Mouse (Mus musculus): ENCODE measurements at regions not wholly inside any gene's neighbourhood (a gene's known extent, or its start where the extent isn't known, plus 50 kb on each side); places are given as distances from the start of the nearest gene placed in this dataset.

GRCm38 (mm10) chr12:30647511-30647910, 63.3 kb downstream of the Tmem18 start:
- no peak overlapping the region for H3K9ac ChIP-seq (ENCODE audit: low read depth, low read length)
- no peak for ATAC-seq (ENCODE audit: low read depth)
- no peaks in the 10 kb centered on the region for H3K4me1 ChIP-seq (ENCODE audit: control insufficient read depth, low read depth, low read length)
- no peaks in the 10 kb centered on the region for H3K27me3 ChIP-seq (ENCODE audit: control insufficient read depth, insufficient read depth, low read depth, low read length)
- 44% methylated on average over 3 of the region's 3 CpGs for WGBS (ENCODE audit: insufficient replicate concordance)
- H3K36me3 ChIP-seq (ENCODE audit: control insufficient read depth, insufficient read depth): no peaks in the 10 kb centered on the region
- no peak overlapping the region for H3K27ac ChIP-seq (ENCODE audit: low read length)
- no peak overlapping the region for H3K4me3 ChIP-seq (ENCODE audit: low read depth, low read length)
- H3K9me3 ChIP-seq (replicated peaks; ENCODE audit: control insufficient read depth, low read length): no peaks in the 10 kb centered on the region
- H3K4me2 ChIP-seq (ENCODE audit: low read depth, low read length): no peak overlapping the region

GRCm38 (mm10) chr12:30651506-30651905, 67.3 kb downstream of the Tmem18 start:
- Histone ChIP-seq H3K4me3 (ENCODE audit: low read depth, low read length) (no peak overlapping the region), H3K36me3 (ENCODE audit: control insufficient read depth, insufficient read depth) (no peaks in the 10 kb centered on the region), H3K27me3 (ENCODE audit: control insufficient read depth, insufficient read depth, low read depth, low read length) (no peaks in the 10 kb centered on the region), H3K9ac (ENCODE audit: low read depth, low read length) (no peak overlapping the region), H3K4me2 (ENCODE audit: low read depth, low read length) (no peak overlapping the region), H3K4me1 (ENCODE audit: control insufficient read depth, low read depth, low read length) (no peaks in the 10 kb centered on the region), H3K27ac (ENCODE audit: low read length) (no peak overlapping the region), H3K9me3 (replicated peaks; ENCODE audit: control insufficient read depth, low read length) (no peaks in the 10 kb centered on the region)
- no peak for ATAC-seq (ENCODE audit: low read depth)
- 58% methylated on average over 1 of the region's 1 CpGs for WGBS (ENCODE audit: insufficient replicate concordance)

DNA sequence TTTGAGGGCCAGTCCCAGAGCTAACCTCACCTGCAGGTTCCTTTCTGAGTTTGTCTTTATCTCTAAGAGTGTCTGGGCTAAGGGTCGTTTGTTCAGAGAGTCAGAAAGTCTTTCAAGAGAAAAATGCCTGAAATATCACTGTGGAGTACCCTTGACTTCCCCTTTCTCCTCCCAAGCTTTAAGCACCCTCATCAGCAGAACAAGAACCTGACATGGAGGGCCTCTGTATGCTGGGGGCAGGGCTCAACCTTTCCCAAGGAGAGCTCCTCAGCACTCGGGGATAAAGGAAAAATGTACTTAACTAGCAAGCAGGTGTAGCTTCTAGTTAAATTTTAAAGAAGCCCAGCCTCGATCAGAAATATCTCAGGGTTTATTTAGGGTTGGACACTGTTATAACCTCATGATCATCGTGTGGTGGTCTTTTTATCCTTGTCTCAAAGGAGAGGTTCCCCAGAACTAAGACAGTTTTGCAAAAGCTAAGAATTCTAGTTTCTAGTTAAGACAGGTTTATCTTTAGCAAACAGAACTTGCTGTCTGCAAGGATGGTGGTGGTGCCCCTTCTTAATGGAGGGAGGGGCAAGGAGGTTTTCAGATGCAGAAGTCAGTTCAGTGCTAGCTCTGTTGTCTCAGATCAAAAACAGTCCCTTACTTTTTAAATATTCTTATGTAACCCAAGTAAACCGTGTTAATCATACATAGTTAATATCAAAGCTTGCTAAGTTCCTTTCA, 70.3 kb downstream of the Tmem18 start:
- H3K9ac ChIP-seq (ENCODE audit: low read depth, low read length): no peak overlapping the region
- peak; percentile 51 for ATAC-seq (ENCODE audit: low read depth)
- no peaks in the 10 kb centered on the region for H3K27me3 ChIP-seq (ENCODE audit: control insufficient read depth, insufficient read depth, low read depth, low read length)
- H3K36me3 ChIP-seq (ENCODE audit: control insufficient read depth, insufficient read depth): no peaks in the 10 kb centered on the region
- H3K9me3 ChIP-seq (replicated peaks; ENCODE audit: control insufficient read depth, low read length): no peaks in the 10 kb centered on the region
- 18% methylated on average over 5 of the region's 5 CpGs for WGBS (ENCODE audit: insufficient replicate concordance)
- H3K4me1 ChIP-seq (ENCODE audit: control insufficient read depth, low read depth, low read length): no peaks in the 10 kb centered on the region
- H3K27ac ChIP-seq (ENCODE audit: low read length): peak overlapping the region; percentile 37; the same call in 1 of the 2 replicates
- H3K4me2 ChIP-seq (ENCODE audit: low read depth, low read length): no peak overlapping the region
- H3K4me3 ChIP-seq (ENCODE audit: low read depth, low read length): no peak overlapping the region

DNA sequence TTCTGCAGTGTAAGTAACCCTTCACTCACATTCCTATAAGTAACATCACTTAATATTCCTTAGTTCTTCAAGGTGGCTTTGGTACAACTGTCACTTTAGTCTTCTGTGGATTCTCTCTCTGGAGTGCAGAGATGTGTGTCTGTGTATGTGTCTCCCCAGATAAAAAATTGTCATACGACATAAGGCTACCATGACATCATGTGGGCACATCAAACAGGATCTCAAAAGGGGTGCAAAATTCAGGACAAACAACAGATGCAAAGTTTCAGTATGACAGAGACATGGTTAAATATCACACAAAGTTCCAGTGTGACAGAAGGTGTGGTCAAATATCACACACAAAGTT, 70.8 kb downstream of the Tmem18 start:
- Histone ChIP-seq H3K9me3 (replicated peaks; ENCODE audit: control insufficient read depth, low read length) (no peaks in the 10 kb centered on the region), H3K9ac (ENCODE audit: low read depth, low read length) (no peak overlapping the region), H3K4me1 (ENCODE audit: control insufficient read depth, low read depth, low read length) (no peaks in the 10 kb centered on the region), H3K27me3 (ENCODE audit: control insufficient read depth, insufficient read depth, low read depth, low read length) (no peaks in the 10 kb centered on the region), H3K27ac (ENCODE audit: low read length) (peak overlapping the region; percentile 33; the same call in 1 of the 2 replicates), H3K36me3 (ENCODE audit: control insufficient read depth, insufficient read depth) (no peaks in the 10 kb centered on the region), H3K4me2 (ENCODE audit: low read depth, low read length) (no peak overlapping the region), H3K4me3 (ENCODE audit: low read depth, low read length) (no peak overlapping the region)
- ATAC-seq (ENCODE audit: low read depth): peak; percentile 24; the same call in 1 of the 2 replicates
- WGBS (ENCODE audit: insufficient replicate concordance): 45% methylated on average over 1 of the region's 1 CpGs

- Histone ChIP-seq H3K27me3 (ENCODE audit: control insufficient read depth, insufficient read depth, low read depth, low read length) (no peaks in the 10 kb centered on the region), H3K4me2 (ENCODE audit: low read depth, low read length) (no peak overlapping the region), H3K4me1 (ENCODE audit: control insufficient read depth, low read depth, low read length) (no peaks in the 10 kb centered on the region), H3K9ac (ENCODE audit: low read depth, low read length) (no peak overlapping the region), H3K27ac (ENCODE audit: low read length) (no peak overlapping the region), H3K36me3 (ENCODE audit: control insufficient read depth, insufficient read depth) (no peaks in the 10 kb centered on the region), H3K4me3 (ENCODE audit: low read depth, low read length) (no peak overlapping the region), H3K9me3 (replicated peaks; ENCODE audit: control insufficient read depth, low read length) (no peaks in the 10 kb centered on the region)
- whole genome bisulfite sequencing (ENCODE audit: insufficient replicate concordance): 60% methylated on average over 2 of the region's 2 CpGs
- ATAC-seq (ENCODE audit: low read depth): no peak
Measured at GRCm38 (mm10) chr12:30678826-30679225, 94.6 kb downstream of the Tmem18 start.

DNA sequence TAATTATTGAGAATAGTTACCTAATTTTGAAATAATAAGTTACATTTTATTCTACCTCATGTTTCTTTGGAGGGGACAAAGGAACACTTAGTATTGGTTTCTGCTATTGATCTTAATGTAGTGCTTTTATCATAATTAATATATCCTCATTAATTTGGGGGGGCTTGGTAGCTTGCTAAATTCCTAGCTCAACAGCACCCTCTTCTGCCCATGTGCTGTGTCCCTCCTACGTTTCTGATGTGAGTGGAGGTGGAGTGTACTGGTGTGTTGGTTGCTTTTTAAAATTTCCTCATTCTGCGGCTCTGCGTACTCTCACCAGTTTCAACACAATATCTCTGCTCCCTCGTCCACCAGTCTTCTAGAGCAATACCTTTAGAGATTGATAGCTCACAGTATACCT, 105.8 kb downstream of the Tmem18 start:
- no peak for ATAC-seq (ENCODE audit: low read depth)
- Histone ChIP-seq H3K4me2 (ENCODE audit: low read depth, low read length) (no peak overlapping the region), H3K36me3 (ENCODE audit: control insufficient read depth, insufficient read depth) (no peaks in the 10 kb centered on the region), H3K9ac (ENCODE audit: low read depth, low read length) (no peak overlapping the region), H3K4me1 (ENCODE audit: control insufficient read depth, low read depth, low read length) (no peaks in the 10 kb centered on the region), H3K9me3 (replicated peaks; ENCODE audit: control insufficient read depth, low read length) (no peaks in the 10 kb centered on the region), H3K4me3 (ENCODE audit: low read depth, low read length) (no peak overlapping the region), H3K27me3 (ENCODE audit: control insufficient read depth, insufficient read depth, low read depth, low read length) (no peaks in the 10 kb centered on the region), H3K27ac (ENCODE audit: low read length) (no peak overlapping the region)
- 51% methylated on average over 4 of the region's 4 CpGs for WGBS (ENCODE audit: insufficient replicate concordance)

DNA sequence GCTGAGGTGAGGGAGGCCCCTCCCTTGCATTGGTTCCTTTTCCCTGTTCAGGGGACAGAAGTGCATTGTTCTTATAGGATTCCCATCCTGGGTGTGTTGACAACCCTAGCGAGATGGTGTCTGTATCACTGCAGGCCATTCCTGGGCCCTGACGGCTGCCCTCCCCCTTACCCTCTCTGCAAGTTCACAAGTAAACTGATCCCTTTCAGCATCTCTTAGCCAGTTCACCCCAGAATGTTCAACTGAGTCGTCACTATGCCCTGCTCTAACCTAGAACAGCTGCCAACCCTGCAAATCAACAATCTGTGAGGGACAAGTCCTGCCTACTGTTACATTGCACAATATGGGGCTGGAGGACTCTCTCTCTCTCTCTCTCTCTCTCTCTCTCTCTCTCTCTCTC, 109.3 kb downstream of the Tmem18 start:
- WGBS (ENCODE audit: insufficient replicate concordance): 55% methylated on average over 3 of the region's 3 CpGs
- Histone ChIP-seq H3K4me2 (ENCODE audit: low read depth, low read length) (no peak overlapping the region), H3K4me1 (ENCODE audit: control insufficient read depth, low read depth, low read length) (no peaks in the 10 kb centered on the region), H3K27ac (ENCODE audit: low read length) (no peak overlapping the region), H3K9ac (ENCODE audit: low read depth, low read length) (no peak overlapping the region), H3K27me3 (ENCODE audit: control insufficient read depth, insufficient read depth, low read depth, low read length) (no peaks in the 10 kb centered on the region), H3K4me3 (ENCODE audit: low read depth, low read length) (no peak overlapping the region), H3K9me3 (replicated peaks; ENCODE audit: control insufficient read depth, low read length) (no peaks in the 10 kb centered on the region), H3K36me3 (ENCODE audit: control insufficient read depth, insufficient read depth) (no peaks in the 10 kb centered on the region)
- ATAC-seq (ENCODE audit: low read depth): no peak

GRCm38 (mm10) chr12:30698256-30698655, 114.0 kb downstream of the Tmem18 start:
- Histone ChIP-seq H3K9me3 (replicated peaks; ENCODE audit: control insufficient read depth, low read length) (no peaks in the 10 kb centered on the region), H3K27me3 (ENCODE audit: control insufficient read depth, insufficient read depth, low read depth, low read length) (no peaks in the 10 kb centered on the region), H3K27ac (ENCODE audit: low read length) (no peak overlapping the region), H3K4me1 (ENCODE audit: control insufficient read depth, low read depth, low read length) (no peaks in the 10 kb centered on the region), H3K9ac (ENCODE audit: low read depth, low read length) (no peak overlapping the region), H3K4me2 (ENCODE audit: low read depth, low read length) (no peak overlapping the region), H3K4me3 (ENCODE audit: low read depth, low read length) (no peak overlapping the region), H3K36me3 (ENCODE audit: control insufficient read depth, insufficient read depth) (no peaks in the 10 kb centered on the region)
- WGBS (ENCODE audit: insufficient replicate concordance): 67% methylated on average over 6 of the region's 6 CpGs
- ATAC-seq (ENCODE audit: low read depth): no peak

GRCm38 (mm10) chr12:30703691-30704090, 119.5 kb downstream of the Tmem18 start:
- H3K36me3 ChIP-seq (ENCODE audit: control insufficient read depth, insufficient read depth): no peaks in the 10 kb centered on the region
- no peak for ATAC-seq (ENCODE audit: low read depth)
- H3K27ac ChIP-seq (ENCODE audit: low read length): no peak overlapping the region
- no peak overlapping the region for H3K4me2 ChIP-seq (ENCODE audit: low read depth, low read length)
- no peaks in the 10 kb centered on the region for H3K9me3 ChIP-seq (replicated peaks; ENCODE audit: control insufficient read depth, low read length)
- no peaks in the 10 kb centered on the region for H3K4me1 ChIP-seq (ENCODE audit: control insufficient read depth, low read depth, low read length)
- 58% methylated on average over 3 of the region's 3 CpGs for WGBS (ENCODE audit: insufficient replicate concordance)
- no peak overlapping the region for H3K4me3 ChIP-seq (ENCODE audit: low read depth, low read length)
- no peak overlapping the region for H3K9ac ChIP-seq (ENCODE audit: low read depth, low read length)
- no peaks in the 10 kb centered on the region for H3K27me3 ChIP-seq (ENCODE audit: control insufficient read depth, insufficient read depth, low read depth, low read length)

Measured in liver, embryonic 16.5 days (tissue).